Mouse (Mus musculus) hindbrain, embryonic 11.5 days (tissue): ENCODE results near the gene Ak5. TPM values are rescaled to one million over a fixed set of nuclear protein-coding genes. Genes with fewer than 3 reads are reported as not detected.
"Not testable (repeated sequence)": the region's sequence is repeated elsewhere in the genome, so short reads cannot be mapped to it uniquely, and the experiment has no call there.

Source experiments
- ATAC-seq: fragments of 200-750 bp; cut with Nextera tagmentation; 2 replicates; pipeline ENCODE4 v1.8.0; 2017; ENCODE audit warnings: mild to moderate bottlenecking, moderate TSS enrichment, moderate library complexity; ENCODE audit not compliant: low FRiP score
- DNase-seq: peaks from one replicate; pipeline ENCODE4 v3.0.0-alpha.2; 2015; ENCODE audit warnings: low spot score
- H3K27ac ChIP-seq: fragments of 300-500 bp; sonication (generic); 2 replicates; pipeline ENCODE4 v1.5.1; 2014; ENCODE audit warnings: mild to moderate bottlenecking, low read depth, low read length
- H3K27me3 ChIP-seq: fragments of 300-500 bp; sonication (generic); 2 replicates; pipeline ENCODE4 v1.6.1; 2014; ENCODE audit warnings: mild to moderate bottlenecking, low read length, moderate library complexity, mixed read lengths; ENCODE audit not compliant: control insufficient read depth, insufficient read depth
- H3K36me3 ChIP-seq: fragments of 300-500 bp; sonication (generic); 2 replicates; pipeline ENCODE4 v1.6.1; 2014; ENCODE audit warnings: mild to moderate bottlenecking, low read length, moderate library complexity, mixed read lengths; ENCODE audit not compliant: control insufficient read depth, insufficient read depth
- H3K4me1 ChIP-seq: fragments of 300-500 bp; sonication (generic); replicated peaks from 2 replicates; pipeline ENCODE4 v1.6.1; 2014; ENCODE audit warnings: low read length, mixed read lengths; ENCODE audit not compliant: control insufficient read depth, insufficient read depth
- H3K4me2 ChIP-seq: fragments of 300-500 bp; sonication (generic); replicated peaks from 2 replicates; pipeline ENCODE4 v1.6.1; 2014; ENCODE audit warnings: mild to moderate bottlenecking, low read depth, low read length
- H3K4me3 ChIP-seq: fragments of 300-500 bp; sonication (generic); 2 replicates; pipeline ENCODE4 v1.5.1; 2014; ENCODE audit warnings: low read depth, low read length
- H3K9ac ChIP-seq: fragments of 300-500 bp; sonication (generic); 2 replicates; pipeline ENCODE4 v1.6.1; 2014; ENCODE audit warnings: low read depth, low read length
- H3K9me3 ChIP-seq: fragments of 300-500 bp; sonication (generic); 2 replicates; pipeline ENCODE4 v1.6.1; 2016; ENCODE audit warnings: low read length; ENCODE audit not compliant: control insufficient read depth
- WGBS: fragments of 180-500 bp; shearing (Covaris S2); extraction: QIAGEN DNeasy Blood & Tissue Kit; methylation state at CpG from one replicate; pipeline ENCODE4 v1.1.7; 2014; 5-methylcytosine and 5-hydroxymethylcytosine counted together
- polyA plus RNA-seq: library from polyadenylated mRNA; unstranded; fragments of >200 nt; fragmentation: Nextera tagmentation; extraction: Ambion mirVana; gene quantifications from 2 replicates; pipeline ENCODE4 v1.2.1, GENCODE M21; 2014

Gene Ak5
- polyA plus RNA-seq, 1 experiment from 2014 or later, result 0.51 TPM

DNA sequence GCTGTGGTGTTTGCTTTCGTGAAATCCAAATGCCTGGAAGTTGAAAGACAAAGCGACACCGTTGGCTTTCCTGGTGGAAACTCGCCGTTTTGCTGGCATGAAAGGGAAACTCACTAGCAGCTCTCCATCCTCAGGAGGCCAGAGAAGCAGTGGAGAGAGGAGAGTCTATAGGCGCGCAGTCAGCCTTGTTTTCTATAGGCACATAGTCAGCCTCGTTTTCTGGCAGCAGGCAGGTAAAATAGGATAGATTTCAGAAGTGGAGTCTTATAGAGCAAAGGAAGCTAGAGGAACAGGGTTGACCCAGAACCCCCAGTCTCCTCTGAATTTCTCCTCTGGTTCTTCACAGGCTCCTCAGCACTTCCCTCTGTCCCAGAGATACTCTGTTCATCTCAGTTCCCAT is 200.1 kb downstream of the Ak5 start:
- WGBS, result 89% methylated on average over 8 of the region's 8 CpGs

DNA sequence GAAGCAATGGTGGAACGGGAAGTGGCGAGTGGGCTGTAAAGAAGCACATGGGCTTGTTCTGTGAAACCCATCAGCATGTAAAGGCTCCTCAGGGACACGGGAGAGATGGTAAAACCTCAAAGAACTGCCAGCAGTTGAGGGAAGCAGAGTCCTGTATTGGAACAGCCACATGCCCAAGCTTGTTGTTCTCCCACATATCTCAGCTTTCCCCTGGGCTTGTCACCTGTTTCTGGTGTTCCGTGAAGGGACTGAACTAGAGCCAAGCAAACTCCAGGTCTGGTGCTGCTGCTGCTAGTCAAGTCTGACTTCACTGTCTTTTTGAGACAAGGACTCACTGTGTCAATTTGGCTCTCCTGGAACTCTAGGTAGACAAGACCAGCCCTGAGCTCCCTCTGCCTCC is 200.8 kb downstream of the Ak5 start:
- DNase-seq, result no peak
- Histone ChIP-seq H3K4me1 (no peaks in the 10 kb centered on the region; the same call in 1 of the 2 replicates), H3K36me3 (no peaks in the 10 kb centered on the region), H3K9me3 (no peaks in the 10 kb centered on the region), H3K9ac (no peak overlapping the region), H3K4me3 (no peak overlapping the region), H3K27ac (no peak overlapping the region), H3K4me2 (no peak overlapping the region), H3K27me3 (no peaks in the 10 kb centered on the region)
- 90% methylated on average over 4 of the region's 4 CpGs for WGBS
- ATAC-seq, result no peak

More for the DNA sequence above, 200.1 kb downstream of the Ak5 start:
- DNase-seq, result no peak
- Histone ChIP-seq H3K9ac (no peak overlapping the region), H3K27me3 (no peaks in the 10 kb centered on the region), H3K9me3 (no peaks in the 10 kb centered on the region), H3K4me1 (no peaks in the 10 kb centered on the region; the same call in 1 of the 2 replicates), H3K4me3 (no peak overlapping the region), H3K36me3 (no peaks in the 10 kb centered on the region), H3K27ac (no peak overlapping the region), H3K4me2 (no peak overlapping the region)
- ATAC-seq, result no peak

DNA sequence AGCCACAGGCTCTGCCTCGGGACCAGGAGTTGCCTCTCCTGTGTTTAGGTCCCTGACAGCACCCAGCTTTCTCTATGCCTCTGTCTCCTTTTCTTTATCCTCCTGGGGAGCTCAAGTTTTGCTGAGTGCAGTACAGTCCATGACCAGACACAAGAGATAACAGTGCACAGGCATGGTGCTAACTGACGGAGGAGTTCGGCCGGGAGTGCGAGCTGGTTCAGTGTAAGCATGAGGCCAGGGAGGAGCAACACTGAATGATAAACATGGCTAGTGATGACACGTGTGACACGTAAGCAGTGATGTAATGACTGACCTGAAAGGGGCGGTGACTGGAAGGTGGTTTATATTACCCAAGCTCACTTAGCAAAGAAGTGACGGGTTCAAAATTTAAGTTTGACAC is 201.3 kb downstream of the Ak5 start:
- no peaks in the 10 kb centered on the region; the same call in 1 of the 2 replicates for H3K4me1 ChIP-seq
- no peaks in the 10 kb centered on the region for H3K27me3 ChIP-seq
- no peaks in the 10 kb centered on the region for H3K9me3 ChIP-seq
- ATAC-seq, result no peak
- no peak overlapping the region for H3K9ac ChIP-seq
- DNase-seq, result no peak
- H3K4me3 ChIP-seq, result no peak overlapping the region
- H3K27ac ChIP-seq, result no peak overlapping the region
- 89% methylated on average over 9 of the region's 9 CpGs for WGBS
- no peak overlapping the region for H3K4me2 ChIP-seq
- no peaks in the 10 kb centered on the region for H3K36me3 ChIP-seq

DNA sequence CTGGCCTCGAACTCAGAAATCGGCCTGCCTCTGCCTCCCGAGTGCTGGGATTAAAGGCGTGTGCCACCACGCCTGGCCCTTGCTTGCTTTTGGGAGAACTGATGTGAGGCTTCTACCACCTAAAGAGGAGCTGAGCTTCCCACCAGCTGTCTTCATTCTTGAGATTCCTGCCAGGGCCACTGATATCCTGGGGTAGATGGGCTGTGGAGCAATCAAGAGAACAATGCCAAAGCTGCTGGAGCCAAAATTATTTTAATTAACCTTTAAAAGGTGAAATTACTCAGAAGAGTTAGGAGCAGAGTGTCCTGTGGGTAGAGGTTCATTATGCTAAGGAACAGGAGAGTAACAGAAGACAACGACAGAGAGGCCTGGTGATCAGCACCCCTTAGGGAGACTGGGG is 202.8 kb downstream of the Ak5 start:
- H3K4me2 ChIP-seq, result no peak overlapping the region
- H3K27me3 ChIP-seq, result no peaks in the 10 kb centered on the region
- H3K27ac ChIP-seq, result no peak overlapping the region
- 77% methylated on average over 5 of the region's 6 CpGs for WGBS
- no peak overlapping the region for H3K4me3 ChIP-seq
- DNase-seq (no peak), ATAC-seq (no peak)
- H3K36me3 ChIP-seq, result no peaks in the 10 kb centered on the region
- H3K4me1 ChIP-seq, result no peaks in the 10 kb centered on the region; the same call in 1 of the 2 replicates
- no peaks in the 10 kb centered on the region for H3K9me3 ChIP-seq
- no peak overlapping the region for H3K9ac ChIP-seq

DNA sequence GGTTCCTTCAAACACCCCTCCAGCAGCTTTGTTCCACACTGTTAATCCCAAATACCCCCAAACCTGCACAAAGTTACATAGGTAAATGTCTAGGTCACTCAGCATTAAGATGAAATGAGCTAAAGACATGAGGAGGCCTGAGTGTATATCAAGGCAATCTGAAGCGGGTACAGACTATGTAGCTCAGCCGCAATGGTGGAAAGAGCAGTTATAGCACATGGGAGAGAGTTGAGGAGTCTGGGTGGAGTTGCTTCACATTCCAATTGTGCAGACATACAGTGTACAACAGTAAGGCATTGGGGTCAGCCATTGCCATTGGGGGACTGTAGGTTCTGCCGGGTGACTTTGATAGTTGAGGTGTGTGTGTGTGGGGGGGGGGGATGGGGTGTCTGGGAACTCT is 203.7 kb downstream of the Ak5 start:
- Histone ChIP-seq H3K27ac (no peak overlapping the region), H3K4me3 (no peak overlapping the region), H3K27me3 (no peaks in the 10 kb centered on the region), H3K4me1 (no peaks in the 10 kb centered on the region; the same call in 1 of the 2 replicates), H3K9me3 (no peaks in the 10 kb centered on the region), H3K36me3 (no peaks in the 10 kb centered on the region), H3K4me2 (no peak overlapping the region), H3K9ac (no peak overlapping the region)
- ATAC-seq, result no peak
- DNase-seq, result no peak
- WGBS, result 93% methylated on average over 3 of the region's 3 CpGs

DNA sequence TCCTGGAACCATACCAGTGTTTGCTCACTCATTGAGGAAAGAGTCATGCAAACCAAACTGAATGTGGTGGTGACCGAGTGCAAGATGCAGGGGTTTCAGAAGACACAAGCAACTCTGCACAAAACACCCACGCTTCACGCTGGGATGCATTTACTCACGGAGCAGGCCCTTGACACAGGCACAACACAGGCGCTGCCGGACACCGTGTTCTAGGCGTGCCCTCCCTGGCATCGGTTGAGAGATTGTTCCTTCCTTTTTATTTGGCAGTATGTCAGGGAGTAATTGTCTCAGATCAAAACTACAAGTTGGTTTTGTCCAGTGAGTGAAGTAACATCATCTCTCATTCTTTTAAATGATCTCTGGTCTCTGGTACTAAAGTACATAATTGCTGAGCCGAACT is 205.3 kb downstream of the Ak5 start:
- no peak for DNase-seq
- Histone ChIP-seq H3K9ac (no peak overlapping the region), H3K27me3 (no peaks in the 10 kb centered on the region), H3K27ac (no peak overlapping the region), H3K4me3 (no peak overlapping the region), H3K9me3 (no peaks in the 10 kb centered on the region), H3K36me3 (no peaks in the 10 kb centered on the region), H3K4me2 (no peak overlapping the region), H3K4me1 (no peaks in the 10 kb centered on the region)
- ATAC-seq, result no peak
- WGBS, result 96% methylated on average over 10 of the region's 10 CpGs

DNA sequence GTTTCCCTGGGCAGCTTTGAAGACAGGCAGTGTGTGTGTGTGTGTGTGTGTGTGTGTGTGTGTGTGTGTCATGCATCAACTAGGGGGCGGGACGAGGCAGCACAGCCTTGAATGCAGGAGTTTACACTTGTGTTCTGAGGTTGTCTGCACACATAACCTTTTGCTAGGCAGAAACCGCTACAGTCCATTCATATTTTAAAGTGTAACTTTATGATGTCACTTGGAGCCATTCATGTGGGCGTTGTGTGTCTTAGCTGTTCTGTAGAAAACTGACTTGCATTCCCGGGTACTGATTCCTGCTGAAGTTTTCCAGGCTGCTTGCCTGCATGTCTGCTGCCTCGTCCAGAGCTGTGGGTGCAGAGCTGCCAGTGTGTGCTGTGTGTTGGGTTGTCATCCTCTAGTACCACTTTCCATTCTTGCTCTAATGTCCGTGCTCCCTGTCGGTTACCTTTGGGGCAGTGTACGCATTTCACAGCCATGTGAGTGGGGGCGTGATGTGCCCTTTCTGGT is 206.1 kb downstream of the Ak5 start:
- Histone ChIP-seq H3K27ac (no peak overlapping the region), H3K27me3 (no peaks in the 10 kb centered on the region), H3K9ac (no peak overlapping the region), H3K4me3 (no peak overlapping the region), H3K4me1 (no peaks in the 10 kb centered on the region), H3K36me3 (peaks cover 2% of the 10 kb centered on the region; the same call in 1 of the 2 replicates), H3K9me3 (no peaks in the 10 kb centered on the region), H3K4me2 (no peak overlapping the region)
- no peak for DNase-seq
- 96% methylated on average over 10 of the region's 10 CpGs for WGBS
- ATAC-seq, result no peak

DNA sequence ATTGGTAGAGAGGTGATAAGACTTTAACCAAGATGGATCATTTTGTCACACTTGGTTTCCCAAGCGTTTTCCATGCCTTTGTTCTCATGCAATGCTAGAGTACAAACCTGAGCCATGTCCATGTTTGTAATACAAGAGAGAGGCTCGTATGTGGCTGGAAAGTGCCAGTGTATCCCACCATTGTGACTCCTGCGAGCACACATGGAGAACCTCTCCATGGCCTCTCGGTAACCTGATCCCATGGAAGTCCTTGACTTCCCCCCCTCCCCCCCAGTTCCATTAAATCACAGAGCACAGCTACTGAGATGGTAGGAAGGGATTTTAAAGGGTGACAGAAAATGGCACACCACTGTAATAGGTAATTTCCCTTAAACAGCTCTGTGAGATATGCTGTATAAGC is 207.4 kb downstream of the Ak5 start:
- Histone ChIP-seq H3K4me3 (no peak overlapping the region), H3K27me3 (no peaks in the 10 kb centered on the region), H3K9me3 (no peaks in the 10 kb centered on the region), H3K36me3 (peaks cover 5% of the 10 kb centered on the region; the same call in 1 of the 2 replicates), H3K9ac (no peak overlapping the region), H3K4me2 (no peak overlapping the region), H3K4me1 (no peaks in the 10 kb centered on the region), H3K27ac (no peak overlapping the region)
- 63% methylated on average over 4 of the region's 4 CpGs for whole genome bisulfite sequencing
- DNase-seq, result no peak
- ATAC-seq, result no peak

DNA sequence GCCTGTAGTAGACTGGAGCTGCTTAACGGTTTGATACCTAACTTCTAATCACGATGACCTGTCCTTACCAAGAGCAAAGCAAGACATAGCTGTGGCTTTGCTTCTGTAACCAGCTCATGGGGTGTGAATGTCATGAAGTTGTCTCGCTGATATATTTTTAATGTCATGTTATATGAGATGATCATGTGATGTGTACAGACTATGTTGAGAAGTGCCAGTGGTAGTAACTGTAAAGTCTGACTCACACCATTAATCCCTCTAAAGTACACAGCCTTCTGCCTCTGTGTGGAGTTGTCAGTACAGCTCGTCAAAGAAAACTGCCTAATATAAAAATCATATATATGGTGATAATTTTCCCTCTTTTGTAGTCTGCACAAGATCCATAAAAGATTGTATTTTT is 209.3 kb downstream of the Ak5 start:
- not testable (repeated sequence) for H3K4me1 ChIP-seq, H3K36me3 ChIP-seq, H3K4me2 ChIP-seq, H3K27me3 ChIP-seq, H3K9ac ChIP-seq, ATAC-seq, DNase-seq, H3K4me3 ChIP-seq, H3K9me3 ChIP-seq, H3K27ac ChIP-seq
- WGBS, result 95% methylated on average over 4 of the region's 4 CpGs
